Mouse (Mus musculus): ENCODE results near the gene 4930556J24Rik. TPM values are rescaled to one million over a fixed set of nuclear protein-coding genes. Genes with fewer than 3 reads are reported as not detected.

4930556J24Rik gene
- total and polyA plus RNA-seq, 2 experiments from 2014 or later, result not detected

- 51% methylated on average over 3 of the region's 3 CpGs for WGBS
- no peak overlapping the region for H3K4me2 ChIP-seq (ENCODE audit: low read depth)
- DNase-seq (no peak), ATAC-seq (no peak)
- no peak overlapping the region for H3K27ac ChIP-seq (ENCODE audit: low read depth, low read length)
- no peaks in the 10 kb centered on the region for H3K9me3 ChIP-seq (ENCODE audit: low read length)
- TF ChIP-seq CTCF (IDR thresholded peaks at IDR 0.05; ENCODE audit: low read depth), result no peak
- no peaks in the 10 kb centered on the region for H3K36me3 ChIP-seq (ENCODE audit: insufficient read depth)
- H3K4me1 ChIP-seq (ENCODE audit: insufficient read depth), result no peaks in the 10 kb centered on the region
- H3K4me3 ChIP-seq (ENCODE audit: low read depth, low read length), result no peak overlapping the region
- 0 out of 2 replicates have a peak, but pooled peaks cover 2% of the 10 kb centered on the region for H3K27me3 ChIP-seq (ENCODE audit: insufficient read depth, low read length)
- no peak overlapping the region for H3K9ac ChIP-seq
These were observed 13.2 kb upstream of the 4930556J24Rik start for GRCm38 (mm10) chr11:3989748-3990147.

GRCm38 (mm10) chr11:3983863-3984745 lies 7.5 kb upstream of the 4930556J24Rik start:
- H3K36me3 ChIP-seq (ENCODE audit: insufficient read depth), result peaks cover 16% of the 10 kb centered on the region
- H3K27ac ChIP-seq (ENCODE audit: low read depth, low read length), result no peak overlapping the region
- WGBS, result 11% methylated on average over 15 of the region's 15 CpGs
- H3K9ac ChIP-seq, result peak overlapping the region; percentile 49
- H3K4me1 ChIP-seq (ENCODE audit: insufficient read depth), result no peaks in the 10 kb centered on the region
- ATAC-seq (peak; percentile 52), DNase-seq (no peak)
- H3K9me3 ChIP-seq (ENCODE audit: low read length), result no peaks in the 10 kb centered on the region
- H3K4me2 ChIP-seq (ENCODE audit: low read depth), result peak overlapping the region; percentile 61
- peaks cover 5% of the 10 kb centered on the region; the same call in 1 of the 2 replicates for H3K27me3 ChIP-seq (ENCODE audit: insufficient read depth, low read length)
- TF ChIP-seq CTCF (IDR thresholded peaks at IDR 0.05; ENCODE audit: low read depth), result no peak
- H3K4me3 ChIP-seq (ENCODE audit: low read depth, low read length), result peak overlapping the region; percentile 35

- Histone ChIP-seq H3K9me3 (ENCODE audit: low read length) (no peaks in the 10 kb centered on the region), H3K4me3 (ENCODE audit: low read depth, low read length) (peak within 1 kb of the TSS; percentile 35), H3K36me3 (ENCODE audit: insufficient read depth) (peaks cover 23% of the 10 kb centered on the region), H3K9ac (peak within 1 kb of the TSS; percentile 49), H3K27me3 (ENCODE audit: insufficient read depth, low read length) (peaks cover 5% of the 10 kb centered on the region; the same call in 1 of the 2 replicates), H3K4me1 (ENCODE audit: insufficient read depth) (no peaks in the 10 kb centered on the region), H3K4me2 (ENCODE audit: low read depth) (peak within 1 kb of the TSS; percentile 61), H3K27ac (ENCODE audit: low read depth, low read length) (peak within 1 kb of the TSS; percentile 10; the same call in 1 of the 2 replicates)
- TF ChIP-seq CTCF (IDR thresholded peaks at IDR 0.05; ENCODE audit: low read depth), result no peak
- ATAC-seq (peak; percentile 80), DNase-seq (peak; percentile 32)
- WGBS, result 2% methylated on average over 30 of the region's 37 CpGs
These were observed 6.8 kb upstream of the 4930556J24Rik start, which contains the start of gene Gal3st1 for GRCm38 (mm10) chr11:3983291-3983862. Gal3st1 (plus strand) TSS chr11:3983636.

- Histone ChIP-seq H3K27me3 (ENCODE audit: insufficient read depth, low read length) (peaks cover 5% of the 10 kb centered on the region; the same call in 1 of the 2 replicates), H3K36me3 (ENCODE audit: insufficient read depth) (peaks cover 32% of the 10 kb centered on the region), H3K9me3 (ENCODE audit: low read length) (no peaks in the 10 kb centered on the region), H3K4me2 (ENCODE audit: low read depth) (peak overlapping the region; percentile 61), H3K4me1 (ENCODE audit: insufficient read depth) (no peaks in the 10 kb centered on the region), H3K4me3 (ENCODE audit: low read depth, low read length) (no peak overlapping the region), H3K9ac (no peak overlapping the region), H3K27ac (ENCODE audit: low read depth, low read length) (peak overlapping the region; percentile 10; the same call in 1 of the 2 replicates)
- ATAC-seq (0 out of 2 replicates have a peak, but pooled peaks have one; percentile 3), DNase-seq (no peak)
- no peak for TF ChIP-seq CTCF (IDR thresholded peaks at IDR 0.05; ENCODE audit: low read depth)
- 70% methylated on average over 7 of the region's 7 CpGs for WGBS
These were observed 6.0 kb upstream of the 4930556J24Rik start for GRCm38 (mm10) chr11:3982275-3983209.

- DNase-seq (no peak), ATAC-seq (no peak)
- Histone ChIP-seq H3K4me2 (ENCODE audit: low read depth) (no peak overlapping the region), H3K9ac (no peak overlapping the region), H3K9me3 (ENCODE audit: low read length) (no peaks in the 10 kb centered on the region), H3K27ac (ENCODE audit: low read depth, low read length) (no peak overlapping the region), H3K4me1 (ENCODE audit: insufficient read depth) (no peaks in the 10 kb centered on the region), H3K36me3 (ENCODE audit: insufficient read depth) (peaks cover 42% of the 10 kb centered on the region), H3K4me3 (ENCODE audit: low read depth, low read length) (no peak overlapping the region), H3K27me3 (ENCODE audit: insufficient read depth, low read length) (peaks cover 5% of the 10 kb centered on the region; the same call in 1 of the 2 replicates)
- WGBS, result 84% methylated on average over 6 of the region's 6 CpGs
- TF ChIP-seq CTCF (IDR thresholded peaks at IDR 0.05; ENCODE audit: low read depth), result no peak
These were observed 5.0 kb upstream of the 4930556J24Rik start for GRCm38 (mm10) chr11:3981536-3981935.

- DNase-seq (no peak), ATAC-seq (no peak)
- H3K4me3 ChIP-seq (ENCODE audit: low read depth, low read length), result no peak overlapping the region
- no peaks in the 10 kb centered on the region for H3K27me3 ChIP-seq (ENCODE audit: insufficient read depth, low read length)
- no peak overlapping the region for H3K27ac ChIP-seq (ENCODE audit: low read depth, low read length)
- 91% methylated on average over 5 of the region's 5 CpGs for WGBS
- no peaks in the 10 kb centered on the region for H3K9me3 ChIP-seq (ENCODE audit: low read length)
- TF ChIP-seq CTCF (IDR thresholded peaks at IDR 0.05; ENCODE audit: low read depth), result no peak
- H3K9ac ChIP-seq, result no peak overlapping the region
- H3K36me3 ChIP-seq (ENCODE audit: insufficient read depth), result peaks cover 73% of the 10 kb centered on the region
- no peak overlapping the region for H3K4me2 ChIP-seq (ENCODE audit: low read depth)
- H3K4me1 ChIP-seq (ENCODE audit: insufficient read depth), result no peaks in the 10 kb centered on the region
These were observed 1.8 kb upstream of the 4930556J24Rik start for GRCm38 (mm10) chr11:3978421-3978820.
